Mouse (Mus musculus): ENCODE measurements around the gene Rpusd1.

DNA sequence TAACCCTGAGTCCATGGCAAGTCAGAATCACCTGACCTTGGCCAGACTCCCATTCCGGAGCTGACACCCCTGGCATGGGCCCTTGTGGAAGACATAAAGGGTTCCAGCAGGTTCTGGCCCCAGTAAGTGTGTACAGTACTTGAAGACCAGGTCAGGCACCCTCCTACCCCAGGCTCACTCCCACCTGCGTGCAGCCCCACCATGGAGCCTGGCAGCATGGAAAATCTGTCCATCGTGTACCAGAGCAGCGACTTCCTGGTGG, 470 bp downstream of the Rpusd1 start:
- TF ChIP-seq POLR2A (IDR thresholded peaks at IDR 0.05; ENCODE audit: insufficient read length, low read depth) = no peak
- no peak for TF ChIP-seq TCF12 (IDR thresholded peaks at IDR 0.05; ENCODE audit: insufficient read depth, poor library complexity, severe bottlenecking)
- TF ChIP-seq CEBPB (IDR thresholded peaks at IDR 0.05; ENCODE audit: insufficient read depth, poor library complexity, severe bottlenecking) = no peak
- no peak for TF ChIP-seq POLR2AphosphoS2 (IDR thresholded peaks at IDR 0.05; ENCODE audit: insufficient read length, low read depth)
- no peak for TF ChIP-seq MAX (IDR thresholded peaks at IDR 0.05; ENCODE audit: low read depth)
- TF ChIP-seq E2F4 (IDR thresholded peaks at IDR 0.05; ENCODE audit: insufficient read depth) = no peak
- TF ChIP-seq REST (IDR thresholded peaks at IDR 0.05; ENCODE audit: insufficient read depth, insufficient read length) = no peak
- no peak for TF ChIP-seq MYOG (IDR thresholded peaks at IDR 0.05; ENCODE audit: control insufficient read depth in 1 of 3, insufficient read depth in 1 of 3, insufficient read length in 2 of 3, low read depth in 2 of 3)
- no peak for TF ChIP-seq TCF3 (IDR thresholded peaks at IDR 0.05; ENCODE audit: insufficient read length, low read depth)
- TF ChIP-seq MYOD1 (IDR thresholded peaks at IDR 0.05; ENCODE audit: control insufficient read depth in 1 of 3, insufficient read length in 2 of 3, low read depth in 2 of 3) = no peak

Measured in myocyte (in vitro differentiated cells).